Mouse (Mus musculus) CH12.LX (cell line): ENCODE measurements around the gene Gorasp1.

Source experiments
- CTCF ChIP-seq, 2 experiments: IDR thresholded peaks in 1 of 2; conservative IDR thresholded peaks in 1 of 2; 2 replicates each; pipeline ENCODE4 v1.5.1; 2011 to 2012; ENCODE audit warnings: low read depth in 2 of 2, low read length in 2 of 2, improper control_type of control experiment in 1 of 2, inconsistent platforms in 1 of 2, mild to moderate bottlenecking in 1 of 2, moderate library complexity in 1 of 2
- ELF1 ChIP-seq: IDR thresholded peaks from 2 replicates; pipeline ENCODE4 v1.6.1; 2014; ENCODE audit warnings: low read depth, mild to moderate bottlenecking, inconsistent platforms, low read length, improper control_type of control experiment
- MAFK ChIP-seq: IDR thresholded peaks from 2 replicates; pipeline ENCODE4 v1.6.1; 2011; ENCODE audit warnings: low read length, improper control_type of control experiment; ENCODE audit not compliant: insufficient replicate concordance
- MAX ChIP-seq: IDR thresholded peaks from 2 replicates; pipeline ENCODE4 v1.6.1; 2011; ENCODE audit warnings: low read length, improper control_type of control experiment
- MAZ ChIP-seq: IDR thresholded peaks from 2 replicates; pipeline ENCODE4 v1.6.1; 2012; ENCODE audit warnings: low read depth, mild to moderate bottlenecking, inconsistent platforms, low read length, improper control_type of control experiment, moderate library complexity
- POLR2A ChIP-seq: IDR thresholded peaks from 2 replicates; pipeline ENCODE4 v1.6.1; 2011; ENCODE audit warnings: low read depth, mild to moderate bottlenecking, improper control_type of control experiment, low read length
- POLR2AphosphoS2 ChIP-seq: IDR thresholded peaks from 2 replicates; pipeline ENCODE4 v1.6.1; 2011; ENCODE audit warnings: low read depth, low read length, improper control_type of control experiment
- TBP ChIP-seq: conservative IDR thresholded peaks from 2 replicates; pipeline ENCODE4 v1.6.1; 2011; ENCODE audit warnings: low read depth, low read length, improper control_type of control experiment
- USF2 ChIP-seq: conservative IDR thresholded peaks from 2 replicates; pipeline ENCODE4 v1.6.1; 2011; ENCODE audit warnings: low read depth, low read length, improper control_type of control experiment
- ZKSCAN1 ChIP-seq: IDR thresholded peaks from 2 replicates; pipeline ENCODE4 v1.6.1; 2012; ENCODE audit warnings: low read depth, inconsistent platforms, low read length, improper control_type of control experiment, borderline replicate concordance
- ZMIZ1 ChIP-seq: IDR thresholded peaks from 2 replicates; pipeline ENCODE4 v1.6.1; 2012; ENCODE audit warnings: low read depth, mild to moderate bottlenecking, inconsistent platforms, low read length, improper control_type of control experiment

GRCm38 (mm10) chr9:119972582-119972981 is 35.2 kb upstream of the Gorasp1 start:
- no peak for TF ChIP-seq MAZ
- no peak for TF ChIP-seq POLR2A
- TF ChIP-seq CTCF (conservative IDR thresholded peaks at IDR 0.05 in 1 of 2, IDR thresholded peaks at IDR 0.05 in 1 of 2; ENCODE audit: low read depth in 2 of 2, low read length in 2 of 2) = no peak
- TF ChIP-seq MAFK = no peak
- no peak for TF ChIP-seq ZKSCAN1
- no peak for TF ChIP-seq ZMIZ1
- TF ChIP-seq MAX = no peak
- TF ChIP-seq POLR2AphosphoS2 = no peak
- TF ChIP-seq ELF1 = no peak
- TF ChIP-seq USF2 = no peak
- TF ChIP-seq TBP = no peak
